Mouse (Mus musculus) limb, embryonic 15.5 days (tissue): ENCODE data around the gene Dmd. TPM values are rescaled to one million over a fixed set of nuclear protein-coding genes. Genes with fewer than 3 reads are reported as not detected.

Experiments
- ATAC-seq: fragments of 200-750 bp; cut with Nextera tagmentation; 2 replicates; pipeline ENCODE4 v1.8.0; 2017; ENCODE audit warnings: low read depth, moderate TSS enrichment; ENCODE audit not compliant: insufficient number of reproducible peaks, low FRiP score, low TSS enrichment
- H3K27ac ChIP-seq: fragments of 300-500 bp; sonication (generic); 2 replicates; pipeline ENCODE4 v1.5.1; 2015; ENCODE audit warnings: moderate library complexity, mild to moderate bottlenecking, inconsistent platforms
- H3K27me3 ChIP-seq: fragments of 300-500 bp; sonication (generic); 2 replicates; pipeline ENCODE4 v1.6.1; 2015; ENCODE audit warnings: inconsistent platforms
- H3K36me3 ChIP-seq: fragments of 300-500 bp; sonication (generic); 2 replicates; pipeline ENCODE4 v1.6.1; 2015; ENCODE audit warnings: inconsistent platforms
- H3K4me1 ChIP-seq: fragments of 300-500 bp; sonication (generic); 2 replicates; pipeline ENCODE4 v1.6.1; 2015; ENCODE audit warnings: inconsistent platforms
- H3K4me2 ChIP-seq: fragments of 300-500 bp; sonication (generic); 2 replicates; pipeline ENCODE4 v1.6.1; 2015; ENCODE audit warnings: mild to moderate bottlenecking, inconsistent platforms
- H3K4me3 ChIP-seq: fragments of 300-500 bp; sonication (generic); 2 replicates; pipeline ENCODE4 v1.5.1; 2015; ENCODE audit warnings: mild to moderate bottlenecking, inconsistent platforms
- H3K9ac ChIP-seq: fragments of 300-500 bp; sonication (generic); 2 replicates; pipeline ENCODE4 v1.6.1; 2015; ENCODE audit warnings: inconsistent platforms
- H3K9me3 ChIP-seq: fragments of 300-500 bp; sonication (generic); 2 replicates; pipeline ENCODE4 v1.6.1; 2016; ENCODE audit warnings: inconsistent platforms
- WGBS: fragments of 180-500 bp; shearing (Covaris S2); methylation state at CpG from one replicate; pipeline ENCODE4 v1.1.7; 2015; 5-methylcytosine and 5-hydroxymethylcytosine counted together
- polyA plus RNA-seq: library from polyadenylated mRNA; unstranded; fragments of >200 nt; fragmentation: Nextera tagmentation; extraction: Ambion mirVana; gene quantifications from 2 replicates; pipeline ENCODE4 v1.2.1, GENCODE M21; 2015

Dmd gene
- polyA plus RNA-seq, 1 experiment from 2014 or later, result 22.3 TPM

GRCm38 (mm10) chrX:84878125-84878524 lies 1929.5 kb downstream of the Dmd start:
- Histone ChIP-seq H3K9me3 (no peaks in the 10 kb centered on the region), H3K27ac (no peak overlapping the region), H3K27me3 (no peaks in the 10 kb centered on the region), H3K4me1 (no peaks in the 10 kb centered on the region), H3K4me3 (no peak overlapping the region), H3K4me2 (no peak overlapping the region), H3K9ac (no peak overlapping the region), H3K36me3 (no peaks in the 10 kb centered on the region)
- WGBS, result 47% methylated on average over 3 of the region's 3 CpGs
- no peak for ATAC-seq

GRCm38 (mm10) chrX:84932715-84933473 lies 1984.2 kb downstream of the Dmd start:
- no peak overlapping the region for H3K4me3 ChIP-seq
- ATAC-seq, result no peak
- no peaks in the 10 kb centered on the region for H3K27me3 ChIP-seq
- H3K9me3 ChIP-seq, result no peaks in the 10 kb centered on the region
- H3K27ac ChIP-seq, result no peak overlapping the region
- no peaks in the 10 kb centered on the region for H3K36me3 ChIP-seq
- no peak overlapping the region for H3K4me2 ChIP-seq
- no peaks in the 10 kb centered on the region for H3K4me1 ChIP-seq
- H3K9ac ChIP-seq, result no peak overlapping the region
- WGBS, result 79% methylated on average over 10 of the region's 10 CpGs

DNA sequence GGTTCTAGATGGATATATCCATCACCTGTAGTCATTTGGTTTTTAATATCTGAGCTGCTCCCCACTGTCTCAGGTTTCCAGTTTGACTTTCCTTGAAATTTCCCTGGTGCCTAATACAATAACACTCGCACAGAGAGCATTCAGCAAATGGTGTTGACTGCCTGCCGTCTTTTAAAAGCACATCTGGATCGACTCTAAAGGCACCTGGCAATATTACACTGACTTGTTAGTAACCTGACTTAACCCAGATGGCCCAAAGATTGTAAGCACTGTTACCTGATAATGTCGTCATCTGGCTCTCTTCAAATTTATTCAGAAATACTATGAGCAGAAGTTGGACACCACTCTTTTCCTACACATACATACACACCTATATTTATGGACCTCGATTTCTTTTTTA lies 2011.9 kb downstream of the Dmd start:
- Histone ChIP-seq H3K36me3 (no peaks in the 10 kb centered on the region), H3K9me3 (no peaks in the 10 kb centered on the region), H3K27me3 (no peaks in the 10 kb centered on the region), H3K27ac (no peak overlapping the region), H3K4me1 (no peaks in the 10 kb centered on the region), H3K9ac (no peak overlapping the region), H3K4me3 (no peak overlapping the region), H3K4me2 (no peak overlapping the region)
- ATAC-seq, result no peak
- 28% methylated on average over 5 of the region's 5 CpGs for WGBS

DNA sequence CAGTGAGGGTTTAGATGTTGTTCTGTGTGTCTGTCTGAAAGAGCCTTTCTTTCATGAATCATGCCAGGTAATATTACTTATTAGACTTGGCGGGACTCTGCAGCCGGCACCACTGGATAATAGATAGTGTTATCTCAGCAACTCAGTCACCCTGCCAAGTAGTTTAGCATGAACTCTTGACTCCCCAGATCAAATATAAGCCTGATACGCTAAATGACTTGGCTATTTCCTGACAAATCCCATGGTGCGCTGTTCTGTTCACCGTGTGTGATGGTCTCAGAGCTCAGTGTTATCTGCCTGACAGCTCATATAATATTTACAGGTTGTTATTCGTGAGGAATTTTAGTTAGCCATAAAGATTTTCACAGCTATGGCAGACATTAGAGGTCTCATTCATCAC lies 2012.3 kb downstream of the Dmd start:
- no peaks in the 10 kb centered on the region for H3K9me3 ChIP-seq
- H3K4me3 ChIP-seq, result no peak overlapping the region
- no peaks in the 10 kb centered on the region for H3K27me3 ChIP-seq
- H3K9ac ChIP-seq, result no peak overlapping the region
- H3K4me1 ChIP-seq, result no peaks in the 10 kb centered on the region
- H3K36me3 ChIP-seq, result no peaks in the 10 kb centered on the region
- no peak for ATAC-seq
- no peak overlapping the region for H3K27ac ChIP-seq
- 51% methylated on average over 6 of the region's 6 CpGs for WGBS
- H3K4me2 ChIP-seq, result no peak overlapping the region

DNA sequence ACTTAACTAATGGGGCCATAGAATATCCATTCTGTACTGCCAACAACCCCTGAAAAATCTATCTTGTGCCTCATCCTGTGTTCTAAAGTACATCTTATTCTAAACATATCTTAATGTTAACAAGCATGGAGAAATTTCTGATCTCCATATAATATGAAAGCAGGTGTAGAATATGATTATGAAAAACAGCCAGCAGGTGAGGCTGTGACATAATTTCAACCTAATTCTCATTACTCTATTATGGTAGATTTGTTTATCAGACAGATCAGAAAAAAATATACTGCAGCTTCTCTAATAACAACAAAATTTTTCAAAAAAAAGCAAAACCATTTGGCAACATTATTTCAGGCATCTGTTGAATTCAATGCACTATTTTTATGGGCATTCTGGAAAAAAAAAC lies 2059.6 kb downstream of the Dmd start:
- H3K9ac ChIP-seq, result no peak overlapping the region
- H3K27ac ChIP-seq, result no peak overlapping the region
- no peak overlapping the region for H3K4me3 ChIP-seq
- ATAC-seq, result no peak
- H3K4me1 ChIP-seq, result no peaks in the 10 kb centered on the region
- no peaks in the 10 kb centered on the region for H3K36me3 ChIP-seq
- H3K27me3 ChIP-seq, result no peaks in the 10 kb centered on the region
- H3K4me2 ChIP-seq, result no peak overlapping the region
- H3K9me3 ChIP-seq, result no peaks in the 10 kb centered on the region

GRCm38 (mm10) chrX:85041466-85042058 lies 2092.9 kb downstream of the Dmd start:
- H3K9ac ChIP-seq, result no peak overlapping the region
- no peaks in the 10 kb centered on the region for H3K4me1 ChIP-seq
- no peaks in the 10 kb centered on the region for H3K27me3 ChIP-seq
- ATAC-seq, result no peak
- WGBS, result 43% methylated on average over 8 of the region's 8 CpGs
- no peaks in the 10 kb centered on the region for H3K36me3 ChIP-seq
- H3K27ac ChIP-seq, result no peak overlapping the region
- H3K4me2 ChIP-seq, result no peak overlapping the region
- no peaks in the 10 kb centered on the region for H3K9me3 ChIP-seq
- H3K4me3 ChIP-seq, result no peak overlapping the region

GRCm38 (mm10) chrX:85046631-85047030 lies 2098.0 kb downstream of the Dmd start:
- Histone ChIP-seq H3K4me1 (no peaks in the 10 kb centered on the region), H3K36me3 (no peaks in the 10 kb centered on the region), H3K27me3 (no peaks in the 10 kb centered on the region), H3K4me3 (no peak overlapping the region), H3K4me2 (no peak overlapping the region), H3K9ac (no peak overlapping the region), H3K9me3 (no peaks in the 10 kb centered on the region), H3K27ac (no peak overlapping the region)
- WGBS, result 83% methylated on average over 9 of the region's 9 CpGs
- no peak for ATAC-seq

- Histone ChIP-seq H3K9ac (peak overlapping the region; percentile 33), H3K4me1 (no peaks in the 10 kb centered on the region), H3K9me3 (no peaks in the 10 kb centered on the region), H3K27me3 (no peaks in the 10 kb centered on the region), H3K4me3 (peak overlapping the region; percentile 55), H3K27ac (peak overlapping the region; percentile 63; the same call in 1 of the 2 replicates), H3K4me2 (peak overlapping the region; percentile 52), H3K36me3 (no peaks in the 10 kb centered on the region)
- 16% methylated on average over 45 of the region's 47 CpGs for WGBS
- peak; percentile 81 for ATAC-seq
Measured at GRCm38 (mm10) chrX:85048141-85049110, 2099.8 kb downstream of the Dmd start.

GRCm38 (mm10) chrX:85049593-85049992 lies 2100.9 kb downstream of the Dmd start:
- Histone ChIP-seq H3K9me3 (no peaks in the 10 kb centered on the region), H3K4me2 (peak overlapping the region; percentile 52; the same call in 1 of the 2 replicates), H3K4me1 (no peaks in the 10 kb centered on the region), H3K9ac (no peak overlapping the region), H3K27me3 (no peaks in the 10 kb centered on the region), H3K36me3 (no peaks in the 10 kb centered on the region), H3K27ac (no peak overlapping the region), H3K4me3 (peak overlapping the region; percentile 55; the same call in 1 of the 2 replicates)
- 62% methylated on average over 3 of the region's 3 CpGs for WGBS
- no peak for ATAC-seq

- no peaks in the 10 kb centered on the region for H3K36me3 ChIP-seq
Measured at GRCm38 (mm10) chrX:85073602-85074001, 2124.9 kb downstream of the Dmd start.

GRCm38 (mm10) chrX:85076845-85077244 lies 2128.2 kb downstream of the Dmd start:
- no peaks in the 10 kb centered on the region for H3K27me3 ChIP-seq
- H3K4me1 ChIP-seq, result no peaks in the 10 kb centered on the region
- no peak overlapping the region for H3K4me3 ChIP-seq
- no peak for ATAC-seq
- no peak overlapping the region for H3K9ac ChIP-seq
- H3K4me2 ChIP-seq, result no peak overlapping the region
- H3K27ac ChIP-seq, result no peak overlapping the region
- H3K36me3 ChIP-seq, result no peaks in the 10 kb centered on the region
- no peaks in the 10 kb centered on the region for H3K9me3 ChIP-seq
- WGBS, result 89% methylated on average over 1 of the region's 1 CpGs

More at GRCm38 (mm10) chrX:85073602-85074001, 2124.9 kb downstream of the Dmd start:
- Histone ChIP-seq H3K4me3 (no peak overlapping the region), H3K9me3 (no peaks in the 10 kb centered on the region), H3K27ac (no peak overlapping the region), H3K4me2 (no peak overlapping the region), H3K4me1 (no peaks in the 10 kb centered on the region), H3K27me3 (no peaks in the 10 kb centered on the region), H3K9ac (no peak overlapping the region)
- no peak for ATAC-seq
- WGBS, result 63% methylated on average over 4 of the region's 4 CpGs

DNA sequence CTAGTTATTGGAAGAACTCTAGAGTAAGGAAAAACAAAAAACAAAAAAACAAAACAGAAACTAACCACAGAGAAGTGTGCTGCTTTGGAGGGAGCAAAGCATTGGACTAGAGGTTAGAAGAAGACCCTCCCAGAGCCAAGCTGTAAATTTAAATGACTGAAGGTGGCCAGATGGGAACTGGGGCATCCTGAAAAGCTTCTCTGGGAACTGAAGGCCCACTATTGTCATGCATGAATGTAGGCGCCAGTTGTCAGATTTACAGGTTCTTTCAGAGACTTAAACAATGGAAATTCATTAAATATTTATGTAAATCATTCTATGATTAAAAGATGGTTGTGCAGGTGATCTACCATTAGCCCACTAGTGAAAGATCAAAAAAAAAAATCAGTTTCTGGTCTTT lies 2128.9 kb downstream of the Dmd start:
- H3K27me3 ChIP-seq, result no peaks in the 10 kb centered on the region
- no peak overlapping the region for H3K4me2 ChIP-seq
- no peak for ATAC-seq
- no peaks in the 10 kb centered on the region for H3K9me3 ChIP-seq
- no peak overlapping the region for H3K9ac ChIP-seq
- 74% methylated on average over 1 of the region's 1 CpGs for WGBS
- no peaks in the 10 kb centered on the region for H3K4me1 ChIP-seq
- no peaks in the 10 kb centered on the region for H3K36me3 ChIP-seq
- no peak overlapping the region for H3K4me3 ChIP-seq
- H3K27ac ChIP-seq, result no peak overlapping the region
